Mouse (Mus musculus) frontal cortex, postnatal 10 days (tissue): ENCODE data around the gene Gm21244.
"Not testable (repeated sequence)": the region's sequence is repeated elsewhere in the genome, so short reads cannot be mapped to it uniquely, and the experiment has no call there.

ENCODE experiments used
- DNase-seq, 2 experiments: peaks; one replicate each; pipeline ENCODE4 v3.0.0; 2022; ENCODE audit warnings: low spot score in 2 of 2, mixed read lengths in 1 of 2

Gm21244 gene

GRCm38 (mm10) chrY:7169193-7169592 lies at the start of gene Gm21244:
Gm21244 (minus strand) TSS chrY:7169293.
- not testable (repeated sequence) for DNase-seq
